In genomic region chr1:90333676-90334430, GRCm38 (mm10) we compare ENCODE assay signal across 18 mouse cellular contexts.
A peak's percentile ranks its signal among the peaks of the same experiment; 100 is the strongest.
DNase-seq lines count a peak whose midpoint lies in the region; ATAC-seq and TF ChIP-seq lines count a peak whose summit lies in the region.
"Had no signal": no experiment of that assay in that cellular context is flagged by ENCODE, and none has a peak within 500 bp of the region (broad histone marks: within the 10 kb centered on the region; RNA-seq: fewer than 3 reads in every experiment).

No protein-coding gene starts in this region.

- H3K27ac ChIP-seq in kidney, embryonic 16.5 days (ENCODE audit: low read length): peak overlapping the region; percentile 58
- H3K27ac ChIP-seq in midbrain, postnatal 0 days (ENCODE audit: low read depth, low read length): no peak overlapping the region
- H3K27ac ChIP-seq: heart, adult 2 months; intestine, embryonic 15.5 days; midbrain, embryonic 15.5 days had no signal

- peak; percentile 51 to 74 for DNase-seq in adrenal gland, adult (ENCODE audit: inconsistent age in 2 of 2, low spot score in 1 of 2)
- no peak for DNase-seq in adrenal gland, postnatal 4 days (ENCODE audit: low spot score in 2 of 2)
- DNase-seq in kidney, postnatal 25 days: no peak
- peak; percentile 27 to 61 for DNase-seq in adrenal gland, postnatal 36 days
- peak; percentile 51 for DNase-seq in kidney, postnatal 10 days
- DNase-seq in left cerebral cortex, adult 11 months (ENCODE audit: low spot score): no peak
- DNase-seq in midbrain, postnatal 0 days (ENCODE audit: low spot score): no peak
- DNase-seq: cerebellum, postnatal 14 days; layer of hippocampus, adult 9-11 months; liver; lung, adult 18-20 months; right cerebral cortex, postnatal 4 days had no signal

- peaks cover 26% of the 10 kb centered on the region for H3K4me1 ChIP-seq in kidney, embryonic 16.5 days (ENCODE audit: insufficient read depth, low read length)
- H3K4me1 ChIP-seq in midbrain, postnatal 0 days (ENCODE audit: insufficient read depth, low read length): no peaks in the 10 kb centered on the region; the same call in 1 of the 2 replicates

- ATAC-seq in kidney, embryonic 16.5 days (ENCODE audit: low FRiP score, low TSS enrichment): no peak
- ATAC-seq in midbrain, postnatal 0 days (ENCODE audit: low FRiP score): no peak
- ATAC-seq: forebrain, embryonic 16.5 days; intestine, embryonic 15.5 days; midbrain, embryonic 15.5 days had no signal

- WGBS in kidney, embryonic 16.5 days: 50% methylated on average over 6 of the region's 6 CpGs
- 89% methylated on average over 6 of the region's 6 CpGs for WGBS in midbrain, postnatal 0 days

- H3K36me3 ChIP-seq in kidney, embryonic 16.5 days (ENCODE audit: insufficient read depth, low read length): no peaks in the 10 kb centered on the region
- H3K36me3 ChIP-seq in midbrain, postnatal 0 days (ENCODE audit: insufficient read depth, low read length): no peaks in the 10 kb centered on the region
- H3K36me3 ChIP-seq: intestine, embryonic 15.5 days; midbrain, embryonic 15.5 days had no signal

- no peaks in the 10 kb centered on the region for H3K9me3 ChIP-seq in kidney, embryonic 16.5 days (ENCODE audit: low read length)
- H3K9me3 ChIP-seq in midbrain, postnatal 0 days (ENCODE audit: low read length): no peaks in the 10 kb centered on the region
- H3K9me3 ChIP-seq: intestine, embryonic 15.5 days; midbrain, embryonic 15.5 days had no signal

- no peak overlapping the region for H3K4me2 ChIP-seq in kidney, embryonic 16.5 days (replicated peaks; ENCODE audit: low read depth, low read length)
- H3K4me2 ChIP-seq in midbrain, postnatal 0 days (ENCODE audit: low read depth, low read length, poor library complexity, severe bottlenecking): no peak overlapping the region
- H3K4me2 ChIP-seq: intestine, embryonic 15.5 days; midbrain, embryonic 15.5 days had no signal

- H3K4me3 ChIP-seq in kidney, embryonic 16.5 days (ENCODE audit: low read length): no peak overlapping the region
- H3K4me3 ChIP-seq in midbrain, postnatal 0 days (ENCODE audit: low read depth, low read length): no peak overlapping the region
- H3K4me3 ChIP-seq: heart, adult 2 months; intestine, embryonic 15.5 days; midbrain, embryonic 15.5 days had no signal

- H3K27me3 ChIP-seq in kidney, embryonic 16.5 days (ENCODE audit: insufficient read depth, low read length): no peaks in the 10 kb centered on the region
- H3K27me3 ChIP-seq in midbrain, postnatal 0 days (ENCODE audit: insufficient read depth, low read length): no peaks in the 10 kb centered on the region
- H3K27me3 ChIP-seq: CH12.LX; intestine, embryonic 15.5 days had no signal

- no peak for TF ChIP-seq CTCF in midbrain, postnatal 0 days (IDR thresholded peaks at IDR 0.05)

- H3K9ac ChIP-seq in kidney, embryonic 16.5 days (replicated peaks; ENCODE audit: low read length): no peak overlapping the region
- no peak overlapping the region for H3K9ac ChIP-seq in midbrain, postnatal 0 days (replicated peaks; ENCODE audit: low read length, poor library complexity, severe bottlenecking)
- H3K9ac ChIP-seq: intestine, embryonic 15.5 days; midbrain, embryonic 15.5 days had no signal

Comparison
In these comparisons a context has a peak if more than half of its experiments do, and no peak if none do; other contexts are left out.
1. DNase-seq: peak in adrenal gland, adult (2 of 2), adrenal gland, postnatal 36 days (2 of 2) and kidney, postnatal 10 days (single experiment); none in adrenal gland, postnatal 4 days (0 of 2), kidney, postnatal 25 days (0 of 2), left cerebral cortex, adult 11 months (single experiment) and midbrain, postnatal 0 days (single experiment).